Mouse (Mus musculus): ENCODE data around the gene Cux2. TPM values are rescaled to one million over a fixed set of nuclear protein-coding genes. Genes with fewer than 3 reads are reported as not detected.

Gene Cux2
- polyA plus RNA-seq, 1 experiment from 2014 or later = 27.3 TPM

GRCm38 (mm10) chr5:122003460-122003859 is 46.4 kb downstream of the Cux2 start:
- Histone ChIP-seq H3K4me1 (peaks cover 11% of the 10 kb centered on the region), H3K9me3 (peaks cover 5% of the 10 kb centered on the region; the same call in 1 of the 2 replicates), H3K4me2 (no peak overlapping the region), H3K9ac (no peak overlapping the region), H3K4me3 (no peak overlapping the region), H3K27ac (no peak overlapping the region), H3K36me3 (replicated peaks) (no peaks in the 10 kb centered on the region), H3K27me3 (replicated peaks) (no peaks in the 10 kb centered on the region)
- ATAC-seq (replicated peaks) = no peak
- WGBS = 75% methylated on average over 6 of the region's 6 CpGs

GRCm38 (mm10) chr5:122002148-122002547 is 47.8 kb downstream of the Cux2 start:
- Histone ChIP-seq H3K36me3 (replicated peaks) (no peaks in the 10 kb centered on the region), H3K4me2 (no peak overlapping the region), H3K4me3 (no peak overlapping the region), H3K9ac (no peak overlapping the region), H3K9me3 (peaks cover 5% of the 10 kb centered on the region; the same call in 1 of the 2 replicates), H3K4me1 (peaks cover 11% of the 10 kb centered on the region), H3K27me3 (replicated peaks) (no peaks in the 10 kb centered on the region), H3K27ac (peak overlapping the region; percentile 51; the same call in 1 of the 2 replicates)
- no peak for ATAC-seq (replicated peaks)
- 53% methylated on average over 18 of the region's 18 CpGs for WGBS

DNA sequence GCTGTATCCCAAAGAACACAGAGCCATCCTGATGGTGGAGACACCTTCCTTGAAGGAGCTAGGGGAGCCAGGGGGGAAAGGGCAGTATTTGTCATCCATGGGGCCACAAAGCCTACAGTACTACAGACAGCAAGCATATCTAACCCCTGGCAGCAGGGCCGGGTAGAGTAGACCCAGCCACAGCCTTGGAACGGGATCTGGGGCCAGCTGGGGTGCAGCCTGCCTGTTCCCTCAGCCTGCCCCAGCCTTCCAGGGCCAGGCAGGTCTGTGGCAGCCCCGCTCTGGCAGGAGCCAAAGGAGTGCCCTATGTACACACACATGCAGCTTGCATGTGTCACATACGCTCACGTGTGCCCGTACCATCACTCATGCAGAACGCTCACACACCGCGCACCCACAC is 48.6 kb downstream of the Cux2 start:
- Histone ChIP-seq H3K4me3 (no peak overlapping the region), H3K27ac (no peak overlapping the region), H3K27me3 (replicated peaks) (no peaks in the 10 kb centered on the region), H3K36me3 (replicated peaks) (no peaks in the 10 kb centered on the region), H3K9me3 (peaks cover under 1% of the 10 kb centered on the region; the same call in 1 of the 2 replicates), H3K4me2 (no peak overlapping the region), H3K4me1 (peaks cover 11% of the 10 kb centered on the region), H3K9ac (no peak overlapping the region)
- WGBS = 96% methylated on average over 9 of the region's 9 CpGs
- ATAC-seq (replicated peaks) = no peak

- H3K9ac ChIP-seq = no peak overlapping the region
- H3K4me1 ChIP-seq = peaks cover 14% of the 10 kb centered on the region
- WGBS = 77% methylated on average over 16 of the region's 16 CpGs
- no peaks in the 10 kb centered on the region for H3K36me3 ChIP-seq (replicated peaks)
- no peak for ATAC-seq (replicated peaks)
- no peaks in the 10 kb centered on the region for H3K9me3 ChIP-seq
- H3K27me3 ChIP-seq (replicated peaks) = no peaks in the 10 kb centered on the region
- no peak overlapping the region for H3K4me3 ChIP-seq
- H3K4me2 ChIP-seq = no peak overlapping the region
- no peak overlapping the region for H3K27ac ChIP-seq
Measured at GRCm38 (mm10) chr5:122000381-122000780, 49.5 kb downstream of the Cux2 start.

DNA sequence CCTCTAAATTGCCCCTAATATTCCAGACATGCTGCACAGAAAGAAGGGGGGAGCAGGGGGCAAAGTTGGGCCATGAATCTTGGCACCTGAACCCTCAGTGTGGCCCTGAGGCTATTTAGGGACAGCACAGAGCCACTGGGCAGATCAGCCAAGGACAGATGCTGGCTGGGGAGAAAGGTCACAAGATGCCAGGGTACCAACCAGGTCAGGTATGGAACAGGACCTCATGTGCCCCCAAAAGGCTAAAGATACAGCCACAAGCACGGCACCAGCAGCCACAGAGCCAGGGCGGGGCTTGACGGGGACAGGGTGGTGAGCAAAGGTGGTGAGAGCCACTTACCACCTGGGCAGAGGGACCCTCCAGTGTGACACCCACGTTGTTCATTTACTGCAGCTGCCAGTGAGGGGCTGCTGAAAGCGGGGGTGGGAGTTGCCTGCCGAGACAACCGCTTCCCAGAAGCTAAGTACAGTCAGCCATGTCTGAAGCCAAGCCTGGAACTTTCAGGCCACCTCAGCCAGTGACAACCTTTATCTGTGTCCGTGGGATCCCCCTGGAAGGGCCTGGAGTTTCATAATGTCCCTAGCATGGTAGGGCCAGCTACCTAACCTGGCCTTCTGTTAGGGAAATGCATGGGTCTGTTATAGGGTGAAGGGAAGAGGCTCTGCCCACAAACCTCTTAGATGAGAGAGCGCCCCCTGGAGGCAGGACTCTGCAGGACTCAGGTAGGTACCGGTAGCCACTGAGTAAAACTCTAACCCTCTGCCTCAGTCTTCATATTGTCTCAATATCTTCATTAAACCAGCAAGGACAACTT is 50.7 kb downstream of the Cux2 start:
- Histone ChIP-seq H3K36me3 (replicated peaks) (no peaks in the 10 kb centered on the region), H3K9me3 (no peaks in the 10 kb centered on the region), H3K4me3 (no peak overlapping the region), H3K9ac (no peak overlapping the region), H3K4me1 (peaks cover 26% of the 10 kb centered on the region), H3K4me2 (no peak overlapping the region), H3K27me3 (replicated peaks) (no peaks in the 10 kb centered on the region), H3K27ac (no peak overlapping the region)
- 66% methylated on average over 10 of the region's 10 CpGs for WGBS
- no peak for ATAC-seq (replicated peaks)

- peaks cover 28% of the 10 kb centered on the region for H3K4me1 ChIP-seq
- H3K27me3 ChIP-seq (replicated peaks) = no peaks in the 10 kb centered on the region
- ATAC-seq (replicated peaks) = no peak
- no peak overlapping the region for H3K4me3 ChIP-seq
- H3K9ac ChIP-seq = no peak overlapping the region
- no peak overlapping the region for H3K4me2 ChIP-seq
- no peak overlapping the region for H3K27ac ChIP-seq
- no peaks in the 10 kb centered on the region for H3K36me3 ChIP-seq (replicated peaks)
- H3K9me3 ChIP-seq = no peaks in the 10 kb centered on the region
- 96% methylated on average over 6 of the region's 7 CpGs for WGBS
Measured at GRCm38 (mm10) chr5:121998281-121998680, 51.6 kb downstream of the Cux2 start.

GRCm38 (mm10) chr5:121996701-121997100 is 53.2 kb downstream of the Cux2 start:
- H3K4me1 ChIP-seq = peaks cover 17% of the 10 kb centered on the region
- no peaks in the 10 kb centered on the region for H3K9me3 ChIP-seq
- H3K36me3 ChIP-seq (replicated peaks) = no peaks in the 10 kb centered on the region
- no peak overlapping the region for H3K4me3 ChIP-seq
- WGBS = 78% methylated on average over 6 of the region's 6 CpGs
- no peak overlapping the region for H3K27ac ChIP-seq
- ATAC-seq (replicated peaks) = no peak
- no peak overlapping the region for H3K9ac ChIP-seq
- no peak overlapping the region for H3K4me2 ChIP-seq
- H3K27me3 ChIP-seq (replicated peaks) = no peaks in the 10 kb centered on the region

GRCm38 (mm10) chr5:121994808-121995207 is 55.1 kb downstream of the Cux2 start:
- WGBS = 32% methylated on average over 12 of the region's 12 CpGs
- no peaks in the 10 kb centered on the region for H3K27me3 ChIP-seq (replicated peaks)
- H3K9ac ChIP-seq = no peak overlapping the region
- H3K9me3 ChIP-seq = no peaks in the 10 kb centered on the region
- H3K27ac ChIP-seq = no peak overlapping the region
- no peak overlapping the region for H3K4me2 ChIP-seq
- no peak for ATAC-seq (replicated peaks)
- peaks cover 26% of the 10 kb centered on the region for H3K4me1 ChIP-seq
- no peak overlapping the region for H3K4me3 ChIP-seq
- H3K36me3 ChIP-seq (replicated peaks) = no peaks in the 10 kb centered on the region

DNA sequence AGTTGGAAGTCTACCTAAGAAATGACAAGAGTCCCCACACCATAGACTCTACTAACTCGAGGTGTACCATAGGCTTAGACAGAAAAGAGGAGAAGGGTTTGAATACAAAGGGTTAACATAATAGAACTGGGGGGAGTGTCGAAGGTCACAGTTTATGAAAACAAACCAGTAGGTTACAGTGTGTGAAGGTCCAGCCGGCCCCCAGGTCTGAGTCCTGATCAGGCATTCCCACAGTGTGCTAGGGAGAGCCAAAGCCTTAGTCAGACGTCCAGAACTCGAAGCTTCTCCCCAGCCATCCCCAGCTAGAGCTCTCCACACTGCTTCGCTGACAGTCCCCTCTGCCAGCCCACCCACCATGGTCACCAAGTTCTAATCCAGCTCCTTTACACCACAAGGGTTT is 58.0 kb downstream of the Cux2 start:
- Histone ChIP-seq H3K4me1 (peaks cover 26% of the 10 kb centered on the region), H3K36me3 (replicated peaks) (no peaks in the 10 kb centered on the region), H3K4me2 (no peak overlapping the region), H3K4me3 (no peak overlapping the region), H3K27me3 (replicated peaks) (no peaks in the 10 kb centered on the region), H3K27ac (no peak overlapping the region), H3K9me3 (no peaks in the 10 kb centered on the region), H3K9ac (no peak overlapping the region)
- no peak for ATAC-seq (replicated peaks)
- 59% methylated on average over 6 of the region's 6 CpGs for WGBS

DNA sequence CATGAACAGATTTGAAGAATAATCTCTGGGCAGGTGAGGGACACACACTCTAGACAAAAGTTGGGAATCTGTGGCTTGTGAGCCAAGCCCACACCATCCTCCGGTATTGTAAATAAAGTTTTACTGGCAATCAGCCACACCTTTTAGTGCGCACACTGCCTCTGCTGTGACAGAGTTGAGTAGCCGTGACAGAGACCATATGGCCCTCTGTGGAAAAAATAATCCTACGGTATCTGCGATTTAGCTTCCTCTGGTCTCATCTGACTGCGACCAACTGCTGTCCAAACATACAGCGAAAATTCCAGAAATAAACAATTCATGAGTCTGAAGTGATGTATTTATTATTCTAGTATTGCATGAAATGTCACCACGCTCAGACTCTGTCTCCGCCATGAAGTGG is 64.0 kb downstream of the Cux2 start:
- Histone ChIP-seq H3K27ac (no peak overlapping the region), H3K4me3 (no peak overlapping the region), H3K4me1 (peaks cover 14% of the 10 kb centered on the region), H3K9me3 (no peaks in the 10 kb centered on the region), H3K4me2 (no peak overlapping the region), H3K36me3 (replicated peaks) (no peaks in the 10 kb centered on the region), H3K27me3 (replicated peaks) (no peaks in the 10 kb centered on the region), H3K9ac (no peak overlapping the region)
- no peak for ATAC-seq (replicated peaks)
- WGBS = 78% methylated on average over 9 of the region's 9 CpGs

- Histone ChIP-seq H3K27ac (peak overlapping the region; percentile 80), H3K9ac (peak overlapping the region; percentile 20; the same call in 1 of the 2 replicates), H3K4me2 (peak overlapping the region; percentile 32), H3K9me3 (no peaks in the 10 kb centered on the region), H3K27me3 (replicated peaks) (no peaks in the 10 kb centered on the region), H3K4me3 (no peak overlapping the region), H3K4me1 (peaks cover 15% of the 10 kb centered on the region), H3K36me3 (replicated peaks) (no peaks in the 10 kb centered on the region)
- ATAC-seq (replicated peaks) = peak; percentile 67
- 4% methylated on average over 16 of the region's 16 CpGs for WGBS
Measured at GRCm38 (mm10) chr5:121981650-121982131, 68.2 kb downstream of the Cux2 start.

- ATAC-seq (replicated peaks) = no peak
- no peak overlapping the region for H3K9ac ChIP-seq
- no peaks in the 10 kb centered on the region for H3K27me3 ChIP-seq (replicated peaks)
- WGBS = 62% methylated on average over 12 of the region's 12 CpGs
- H3K36me3 ChIP-seq (replicated peaks) = no peaks in the 10 kb centered on the region
- H3K4me3 ChIP-seq = no peak overlapping the region
- H3K9me3 ChIP-seq = no peaks in the 10 kb centered on the region
- H3K4me1 ChIP-seq = peaks cover 27% of the 10 kb centered on the region
- H3K4me2 ChIP-seq = no peak overlapping the region
- no peak overlapping the region for H3K27ac ChIP-seq
Measured at GRCm38 (mm10) chr5:121976331-121976730, 73.6 kb downstream of the Cux2 start.

DNA sequence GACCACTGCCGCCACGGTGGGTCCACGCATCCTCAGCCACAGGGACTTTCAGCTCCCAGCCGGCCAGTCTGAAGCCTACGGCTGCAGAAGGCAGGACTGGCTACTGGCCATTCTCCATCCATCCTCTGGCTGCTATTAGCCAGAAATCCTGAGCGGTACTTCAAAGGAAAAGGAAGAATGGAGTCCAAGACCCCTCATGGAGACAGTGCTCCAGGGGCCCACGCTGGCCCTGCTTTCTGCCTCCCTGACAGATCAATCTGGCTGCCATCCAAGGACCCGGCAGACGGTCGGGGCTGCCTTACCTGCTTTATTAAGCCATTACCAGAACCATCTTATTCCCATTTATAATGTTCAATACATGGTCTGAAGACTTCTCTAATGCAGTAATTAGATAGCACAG is 76.4 kb downstream of the Cux2 start:
- WGBS = 27% methylated on average over 10 of the region's 10 CpGs
- Histone ChIP-seq H3K9ac (no peak overlapping the region), H3K4me2 (no peak overlapping the region), H3K9me3 (no peaks in the 10 kb centered on the region), H3K36me3 (replicated peaks) (no peaks in the 10 kb centered on the region), H3K4me3 (no peak overlapping the region), H3K27me3 (replicated peaks) (no peaks in the 10 kb centered on the region), H3K27ac (peak overlapping the region; percentile 10; the same call in 1 of the 2 replicates), H3K4me1 (peaks cover 32% of the 10 kb centered on the region)
- peak; percentile 29; the same call in 1 of the 2 replicates for ATAC-seq (replicated peaks)
